Mouse (Mus musculus) cerebellum, adult 9-11 months (tissue): ENCODE measurements around the gene 2310061I04Rik.
"Not testable (repeated sequence)": the region's sequence is repeated elsewhere in the genome, so short reads cannot be mapped to it uniquely, and the experiment has no call there.

Experiments used
- DNase-seq: peaks from one replicate; pipeline ENCODE4 v3.0.0; 2022

The 2310061I04Rik gene

DNA sequence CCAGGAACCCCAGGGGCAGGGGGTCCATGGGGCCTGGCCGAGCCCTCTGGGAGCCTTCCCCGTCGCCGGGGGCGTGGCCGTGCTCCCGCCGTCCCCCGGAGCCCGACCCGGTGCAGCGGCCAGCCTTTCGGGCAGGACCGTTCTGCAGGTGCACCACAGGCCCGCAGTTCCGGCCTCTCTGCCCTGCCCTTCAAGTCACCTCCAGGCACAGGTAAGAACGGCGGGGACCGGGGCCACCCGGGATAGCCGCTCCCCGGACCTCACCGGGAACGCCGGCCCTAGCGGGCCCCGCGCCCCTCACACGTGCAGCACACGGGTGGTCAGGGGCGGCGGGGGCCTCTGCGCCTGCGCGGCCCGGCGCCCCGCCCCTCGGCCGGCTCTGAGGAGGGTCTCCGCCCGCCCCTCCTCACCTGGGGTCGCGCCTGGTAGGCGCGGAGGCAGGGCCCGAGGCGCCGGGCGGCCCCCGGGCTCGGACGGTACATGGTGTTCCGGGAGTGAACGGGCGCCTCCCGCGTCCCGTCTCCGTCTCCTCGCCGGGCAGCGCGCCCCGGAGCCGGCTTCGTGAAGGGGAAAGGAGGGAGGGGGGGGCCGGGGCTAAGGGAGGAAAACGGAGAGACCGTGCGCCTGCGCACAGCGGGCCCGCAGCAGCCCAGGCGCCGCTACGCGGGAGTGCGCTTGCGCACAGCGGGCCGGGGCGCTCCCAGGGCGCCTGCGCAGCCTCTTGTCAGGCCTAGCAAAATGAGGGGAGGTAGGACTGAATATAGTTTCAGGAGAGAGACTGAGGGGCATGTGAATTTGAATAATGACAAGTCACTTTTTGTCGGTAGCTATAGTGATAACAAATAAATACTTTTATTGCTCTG, at the start of gene 2310061I04Rik:
2310061I04Rik (minus strand) TSS at position 651 of the 863 bp plus-strand sequence.
- DNase-seq = peak; percentile 95

- no peak for DNase-seq
These were observed 42.7 kb upstream of the 2310061I04Rik start for GRCm38 (mm10) chr17:35939941-35940340.

- no peak for DNase-seq
These were observed 41.9 kb upstream of the 2310061I04Rik start for GRCm38 (mm10) chr17:35939108-35939507.

GRCm38 (mm10) chr17:35937700-35938348, 40.6 kb upstream of the 2310061I04Rik start:
- DNase-seq = peak; percentile 48

GRCm38 (mm10) chr17:35935763-35936162, 38.5 kb upstream of the 2310061I04Rik start:
- not testable (repeated sequence) for DNase-seq

DNA sequence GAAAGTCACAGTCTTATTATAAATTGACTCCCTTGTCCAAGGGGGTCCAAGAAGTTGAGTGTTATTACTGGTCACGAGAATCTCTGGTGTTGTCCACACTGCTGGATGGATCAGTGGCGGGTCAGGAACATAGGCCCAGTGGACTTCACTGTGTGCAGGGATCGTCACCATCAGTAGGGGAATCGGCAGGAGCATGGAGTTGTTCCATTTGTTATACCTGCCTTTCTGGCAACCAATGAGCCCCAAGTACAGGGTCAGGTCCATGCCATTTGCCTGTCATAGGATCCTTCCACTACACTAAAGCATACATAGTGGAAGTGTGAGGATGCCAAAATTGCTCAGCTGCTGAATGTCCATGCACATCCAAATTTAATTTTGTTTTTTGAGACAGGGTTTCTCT, 35.4 kb upstream of the 2310061I04Rik start:
- no peak for DNase-seq

GRCm38 (mm10) chr17:35930627-35931026, 33.4 kb upstream of the 2310061I04Rik start:
- DNase-seq = peak; percentile 9

DNA sequence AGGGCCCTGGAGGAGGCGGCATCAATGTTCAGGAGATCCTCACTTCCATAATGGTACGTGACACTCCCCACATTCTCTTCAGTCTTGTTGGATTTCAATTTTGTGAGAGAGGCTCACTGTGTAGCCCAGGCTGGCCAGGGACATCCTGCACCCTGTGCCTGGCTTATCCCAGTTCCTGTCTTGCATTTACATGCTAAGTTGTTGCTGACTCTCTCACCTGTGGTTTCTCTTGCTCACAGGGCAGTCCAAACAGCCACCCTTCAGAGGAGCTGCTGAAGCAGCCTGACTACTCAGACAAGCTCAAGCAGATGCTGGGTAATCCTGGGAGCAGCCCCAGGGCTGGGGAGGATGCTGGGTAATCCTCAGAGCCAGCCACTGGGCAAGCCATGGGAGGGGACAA, 32.3 kb upstream of the 2310061I04Rik start:
- peak; percentile 1 for DNase-seq

GRCm38 (mm10) chr17:35927471-35927870, 30.2 kb upstream of the 2310061I04Rik start:
- DNase-seq = peak; percentile 1

- DNase-seq = peak; percentile 31
These were observed 26.1 kb upstream of the 2310061I04Rik start for GRCm38 (mm10) chr17:35923281-35923680.

GRCm38 (mm10) chr17:35922566-35922965, 25.3 kb upstream of the 2310061I04Rik start:
- DNase-seq = peak; percentile 29

- DNase-seq = peak; percentile 5
These were observed 24.5 kb upstream of the 2310061I04Rik start for GRCm38 (mm10) chr17:35921710-35922109.

- peak; percentile 58 for DNase-seq
These were observed 23.8 kb upstream of the 2310061I04Rik start for GRCm38 (mm10) chr17:35920862-35921562.

DNA sequence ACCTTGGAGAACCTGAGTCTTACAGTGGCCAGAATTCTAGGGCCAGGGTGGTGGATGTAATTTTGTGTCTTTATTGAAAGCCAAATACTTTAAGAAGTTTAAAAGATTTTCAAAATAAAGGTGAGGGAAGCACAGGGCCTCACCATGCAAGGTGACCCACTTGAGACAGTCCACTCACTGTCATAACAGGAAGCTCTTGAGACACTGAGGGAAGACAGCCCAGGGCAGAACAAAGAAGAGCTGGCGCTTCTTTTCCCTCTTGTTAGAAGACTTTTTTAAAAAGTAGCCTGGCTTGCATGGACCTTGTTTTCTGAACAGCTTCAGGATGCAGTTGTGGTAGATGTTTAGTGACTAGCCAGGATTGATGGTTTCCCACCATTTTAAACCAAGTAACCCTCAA, 23.2 kb upstream of the 2310061I04Rik start:
- no peak for DNase-seq

GRCm38 (mm10) chr17:35919864-35920301, 22.7 kb upstream of the 2310061I04Rik start:
- peak; percentile 54 for DNase-seq

DNA sequence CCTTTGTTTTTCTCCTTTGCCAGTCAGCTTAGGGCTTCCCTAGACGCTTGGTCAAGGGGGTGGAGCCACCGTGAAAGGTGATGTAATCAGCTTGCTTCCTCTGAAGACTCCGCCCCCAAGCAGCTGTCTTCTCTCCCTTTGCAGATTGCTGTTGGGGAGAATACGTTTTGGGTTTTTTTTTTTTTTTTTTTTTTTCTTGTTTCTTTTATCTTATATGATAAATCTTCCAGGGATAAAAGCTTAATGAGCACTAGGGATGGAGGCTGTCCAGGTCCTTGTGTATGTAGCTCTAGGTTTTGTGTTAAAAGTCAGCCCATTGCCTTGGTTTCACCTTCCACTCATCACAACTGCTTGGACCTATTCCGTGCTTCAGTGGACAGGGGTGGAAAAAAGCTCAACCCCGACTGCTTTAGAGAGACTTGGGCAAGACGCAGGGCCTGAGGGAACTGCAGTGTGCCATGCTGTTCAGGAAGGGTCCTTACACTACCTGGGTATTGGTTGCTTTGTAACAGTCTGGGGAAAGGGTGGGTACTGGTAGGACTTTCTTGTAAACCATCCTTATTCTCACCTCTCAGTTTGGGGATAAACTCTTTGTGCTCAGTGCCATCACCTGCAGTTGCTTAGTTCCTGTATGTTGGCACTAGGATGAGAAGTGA, 22.0 kb upstream of the 2310061I04Rik start:
- DNase-seq = peak; percentile 98

DNA sequence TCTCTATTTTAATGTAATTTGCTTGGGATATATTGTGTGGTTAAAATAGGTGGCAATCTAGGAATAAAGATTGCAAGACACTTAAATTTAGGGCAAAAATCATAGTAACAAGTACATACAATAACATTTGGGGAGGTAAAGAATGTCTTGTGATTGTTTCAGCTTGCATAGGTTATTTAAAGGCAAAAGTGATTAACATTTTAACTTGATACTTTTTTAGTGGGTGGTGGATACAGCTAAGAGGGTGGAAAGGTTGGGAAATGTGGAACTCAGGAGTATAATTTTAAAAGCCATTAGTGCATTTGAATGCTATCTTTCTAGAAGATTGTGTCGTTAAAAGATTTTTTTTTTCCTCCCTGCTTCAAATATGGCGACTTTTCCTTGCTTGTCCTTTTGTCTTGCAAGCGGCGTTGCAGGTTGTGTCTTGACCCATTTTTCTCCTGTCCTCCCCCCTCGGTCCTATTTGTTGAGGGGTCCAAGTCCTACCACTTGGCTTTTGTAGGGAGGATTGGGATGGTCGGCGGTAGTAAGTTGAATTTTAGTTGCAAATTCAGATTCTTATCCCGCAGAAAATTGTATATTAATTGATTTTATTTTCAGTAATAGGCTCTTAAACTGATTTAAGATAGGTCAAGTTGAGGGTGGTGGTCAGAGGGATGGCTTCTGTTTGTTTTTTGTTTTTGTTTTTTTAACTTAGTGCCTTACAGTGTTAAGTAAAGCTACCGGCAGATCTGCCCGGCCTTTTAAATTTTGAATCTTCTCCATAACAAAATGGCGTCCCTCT, 21.2 kb upstream of the 2310061I04Rik start:
- peak; percentile 76 for DNase-seq

DNA sequence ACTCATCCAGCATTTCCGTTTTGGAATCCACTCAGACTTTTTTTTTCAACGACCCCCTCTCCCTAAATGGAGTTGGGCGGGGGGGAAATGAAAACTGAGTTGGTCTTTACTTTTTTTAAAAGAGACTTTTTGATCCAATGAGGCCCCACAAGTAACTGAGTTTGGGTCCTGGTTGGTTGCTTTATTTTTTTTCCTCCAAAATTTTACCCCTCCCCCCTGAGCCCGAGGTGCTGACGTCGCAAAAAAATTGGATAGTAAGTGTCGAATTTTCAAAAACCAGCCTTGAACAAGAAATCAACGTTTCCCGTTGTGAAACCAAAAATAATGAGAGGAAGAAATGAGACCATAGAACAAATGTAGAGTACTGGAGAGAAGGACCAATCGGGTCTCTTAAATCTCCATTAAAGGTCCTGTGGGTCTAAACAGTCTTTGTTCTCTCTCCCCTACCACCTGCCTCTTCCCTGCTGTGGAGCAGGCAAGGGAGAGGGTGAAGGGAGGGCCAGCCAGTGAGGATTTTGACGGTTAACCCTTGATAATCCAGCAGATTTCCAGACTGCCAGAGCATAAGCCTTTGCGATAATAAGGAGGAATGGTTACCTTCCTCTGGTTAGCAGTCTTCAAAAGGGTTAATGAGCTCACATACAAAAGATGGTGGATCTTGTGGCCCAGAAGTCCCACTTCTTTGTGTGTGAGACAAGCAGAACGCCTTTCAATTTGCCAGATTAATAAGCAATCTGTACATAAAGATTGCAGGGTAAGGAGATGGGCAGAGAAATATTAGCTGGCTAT, 20.4 kb upstream of the 2310061I04Rik start:
- DNase-seq = peak; percentile 88

GRCm38 (mm10) chr17:35917143-35917462, 19.9 kb upstream of the 2310061I04Rik start:
- no peak for DNase-seq

DNA sequence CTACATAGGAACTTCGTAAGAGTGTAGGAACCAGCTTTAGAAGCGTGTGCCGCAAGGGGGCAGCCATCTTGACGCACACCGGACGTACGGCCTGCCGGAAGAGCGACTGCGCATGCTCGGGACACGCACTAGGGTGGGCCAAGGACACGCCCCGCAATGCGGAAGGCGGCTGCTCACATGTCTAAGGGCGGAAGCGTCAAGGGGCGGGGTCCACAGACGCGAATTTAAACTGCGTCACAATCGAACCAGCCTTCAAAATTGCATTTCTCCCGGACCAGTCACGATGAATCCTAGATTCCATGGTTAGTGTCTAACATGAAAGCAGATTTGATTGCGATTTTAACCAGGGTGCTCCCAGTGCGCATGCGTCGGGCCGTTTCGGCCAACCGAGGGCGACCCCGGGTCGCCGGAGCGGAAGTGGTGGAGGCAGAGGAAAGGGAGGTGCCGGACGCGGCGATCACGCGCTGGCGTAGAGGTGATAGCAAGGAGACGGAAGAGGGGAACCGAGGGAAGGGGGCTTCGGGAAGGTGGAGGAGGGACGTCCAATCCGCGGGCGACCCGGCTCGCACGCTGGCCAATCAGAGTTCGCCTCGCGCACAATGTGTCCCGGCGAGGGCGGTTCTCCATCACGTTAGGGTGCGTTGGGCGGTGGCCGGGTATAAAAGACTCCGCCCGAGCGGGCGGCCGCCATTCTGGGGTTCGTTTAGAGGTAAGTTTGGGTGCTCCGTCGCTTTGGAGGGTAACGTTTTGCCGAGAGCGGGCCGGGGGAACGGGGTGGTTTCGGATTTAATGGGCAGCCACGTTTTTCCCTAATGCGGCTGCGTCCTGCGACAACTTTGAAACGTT, 19.3 kb upstream of the 2310061I04Rik start, which contains the start of the genes Mrps18b and Ppp1r10:
Mrps18b (minus strand) TSS at position 93 of the 846 bp plus-strand sequence.
Ppp1r10 (plus strand) TSS at position 138 of the 846 bp plus-strand sequence.
- peak; percentile 100 for DNase-seq
